Mouse (Mus musculus): ENCODE data around the gene Pacs1.

- TF ChIP-seq CTCF (IDR thresholded peaks at IDR 0.05; ENCODE audit: low read depth, low read length) (no peak), GATA1 (IDR thresholded peaks at IDR 0.05; ENCODE audit: borderline replicate concordance, low read length) (no peak), TAL1 (conservative IDR thresholded peaks at IDR 0.05; ENCODE audit: low read depth, low read length) (no peak), POLR2AphosphoS5 (IDR thresholded peaks at IDR 0.05; ENCODE audit: insufficient replicate concordance, low read depth, low read length) (no peak), GATA2 (IDR thresholded peaks at IDR 0.05; ENCODE audit: borderline replicate concordance, low read depth, low read length) (no peak)
Measured at GRCm38 (mm10) chr19:5309025-5309424, 36.1 kb upstream of the Pacs1 start.

Measured in G1E (cell line).